Mouse (Mus musculus) testis, adult 2 months (tissue): Measurements from ENCODE around the gene Uncx.

ENCODE experiments used
- CTCF ChIP-seq: fragments of 200-500 bp; IDR thresholded peaks from 2 replicates; pipeline ENCODE4 v1.5.1; 2012; ENCODE audit warnings: low read depth, mild to moderate bottlenecking, inconsistent platforms, low read length, moderate library complexity; ENCODE audit not compliant: control insufficient read depth, insufficient read depth, insufficient replicate concordance
- POLR2A ChIP-seq: fragments of 200-500 bp; IDR thresholded peaks from 2 replicates; pipeline ENCODE4 v1.6.1; 2012; ENCODE audit warnings: low read depth, mild to moderate bottlenecking, inconsistent platforms, low read length, moderate library complexity; ENCODE audit not compliant: control insufficient read depth

DNA sequence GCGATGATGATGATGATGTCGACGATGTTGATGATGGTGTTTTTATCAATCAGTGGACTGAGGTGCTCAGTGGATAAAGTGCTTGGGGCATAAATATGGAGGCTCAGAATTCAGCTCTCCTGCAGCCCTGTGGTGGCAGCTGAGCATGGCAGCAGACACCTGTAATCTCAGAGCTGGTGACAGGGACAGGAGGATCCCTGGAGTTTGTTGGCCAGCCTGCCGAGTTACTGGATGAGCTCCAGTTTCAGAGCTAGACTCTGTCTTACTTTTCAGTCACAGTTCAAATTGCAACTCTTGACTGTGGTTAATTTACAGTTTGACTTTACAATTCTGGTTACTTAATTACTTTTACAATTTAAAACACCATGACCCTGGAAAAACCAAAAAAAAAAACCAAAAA, 31.1 kb upstream of the Uncx start:
- TF ChIP-seq POLR2A (no peak), CTCF (no peak)
